ENCODE assay signal across 22 mouse cellular contexts in genomic region chr17:87849897-87850296, GRCm38 (mm10). TPM values are rescaled to one million over a fixed set of nuclear protein-coding genes. Genes with fewer than 3 reads are reported as not detected.
DNase-seq lines count a peak whose midpoint lies in the region; ATAC-seq and TF ChIP-seq lines count a peak whose summit lies in the region.
"Had no signal": no experiment of that assay in that cellular context is flagged by ENCODE, and none has a peak within 500 bp of the region (broad histone marks: within the 10 kb centered on the region; RNA-seq: fewer than 3 reads in every experiment).

No protein-coding gene starts in this region.

- H3K79me2 ChIP-seq in myocyte (ENCODE audit: control insufficient read depth, insufficient read depth): no peaks in the 10 kb centered on the region

- H3K36me3 ChIP-seq in midbrain, embryonic 14.5 days (ENCODE audit: control insufficient read depth, insufficient read depth, low read length): no peaks in the 10 kb centered on the region
- no peaks in the 10 kb centered on the region for H3K36me3 ChIP-seq in midbrain, embryonic 11.5 days (ENCODE audit: control insufficient read depth, insufficient read depth, low read length)
- no peaks in the 10 kb centered on the region for H3K36me3 ChIP-seq in myocyte (ENCODE audit: control insufficient read depth, insufficient read depth)
- H3K36me3 ChIP-seq: embryonic facial prominence, embryonic 15.5 days; forebrain, embryonic 10.5 days; hindbrain, embryonic 13.5 days; liver, embryonic 15.5 days; stomach, embryonic 15.5 days had no signal

- H3K27ac ChIP-seq in midbrain, embryonic 14.5 days (replicated peaks; ENCODE audit: low read depth, low read length): no peak overlapping the region
- no peak overlapping the region for H3K27ac ChIP-seq in midbrain, embryonic 11.5 days (ENCODE audit: low read depth, low read length)
- H3K27ac ChIP-seq: embryonic facial prominence, embryonic 15.5 days; forebrain, embryonic 10.5 days; hindbrain, embryonic 13.5 days; kidney, postnatal 0 days; liver, embryonic 15.5 days; stomach, embryonic 15.5 days had no signal

- H3K9me3 ChIP-seq in midbrain, embryonic 14.5 days (ENCODE audit: control insufficient read depth, low read length): no peaks in the 10 kb centered on the region
- no peaks in the 10 kb centered on the region for H3K9me3 ChIP-seq in midbrain, embryonic 11.5 days (ENCODE audit: control insufficient read depth, low read length)
- H3K9me3 ChIP-seq: embryonic facial prominence, embryonic 15.5 days; liver, embryonic 15.5 days; stomach, embryonic 15.5 days had no signal

- 53% methylated on average over 7 of the region's 7 CpGs for WGBS in midbrain, embryonic 14.5 days
- 91% methylated on average over 7 of the region's 7 CpGs for WGBS in midbrain, embryonic 11.5 days

- H3K4me2 ChIP-seq in midbrain, embryonic 14.5 days (ENCODE audit: low read length): no peak overlapping the region
- no peak overlapping the region for H3K4me2 ChIP-seq in midbrain, embryonic 11.5 days
- peak overlapping the region; percentile 74 for H3K4me2 ChIP-seq in myocyte (ENCODE audit: low read depth)
- H3K4me2 ChIP-seq: embryonic facial prominence, embryonic 15.5 days; hindbrain, embryonic 13.5 days; liver, embryonic 15.5 days; stomach, embryonic 15.5 days had no signal

- H3K9ac ChIP-seq in midbrain, embryonic 14.5 days (replicated peaks; ENCODE audit: low read length): no peak overlapping the region
- no peak overlapping the region for H3K9ac ChIP-seq in midbrain, embryonic 11.5 days (ENCODE audit: low read length)
- H3K9ac ChIP-seq: embryonic facial prominence, embryonic 15.5 days; hindbrain, embryonic 13.5 days; liver, embryonic 15.5 days; stomach, embryonic 15.5 days had no signal

- H3K4me1 ChIP-seq in midbrain, embryonic 14.5 days (ENCODE audit: control insufficient read depth, insufficient read depth, low read length): no peaks in the 10 kb centered on the region
- no peaks in the 10 kb centered on the region for H3K4me1 ChIP-seq in midbrain, embryonic 11.5 days (ENCODE audit: control insufficient read depth, insufficient read depth, low read length)
- H3K4me1 ChIP-seq: embryonic facial prominence, embryonic 15.5 days; liver, embryonic 15.5 days; stomach, embryonic 15.5 days had no signal

- H3ac ChIP-seq in myocyte (ENCODE audit: control insufficient read depth, insufficient read length): no peak overlapping the region

- ATAC-seq in midbrain, embryonic 14.5 days (ENCODE audit: low FRiP score, low TSS enrichment): no peak
- no peak for ATAC-seq in midbrain, embryonic 11.5 days (ENCODE audit: low FRiP score)
- ATAC-seq: intestine, postnatal 0 days; lung, postnatal 0 days had no signal

- TF ChIP-seq POLR2A in myocyte (IDR thresholded peaks at IDR 0.05; ENCODE audit: insufficient read length, low read depth): no peak

- no peak overlapping the region for H3K4me3 ChIP-seq in midbrain, embryonic 14.5 days (replicated peaks; ENCODE audit: low read depth, low read length)
- no peak overlapping the region for H3K4me3 ChIP-seq in midbrain, embryonic 11.5 days (ENCODE audit: low read depth, low read length)
- no peak overlapping the region for H3K4me3 ChIP-seq in myocyte
- H3K4me3 ChIP-seq: embryonic facial prominence, embryonic 15.5 days; forebrain, embryonic 10.5 days; hindbrain, embryonic 13.5 days; liver, embryonic 15.5 days; stomach, embryonic 15.5 days had no signal

- no peaks in the 10 kb centered on the region for H3K27me3 ChIP-seq in midbrain, embryonic 14.5 days (ENCODE audit: control insufficient read depth, insufficient read depth, low read length)
- H3K27me3 ChIP-seq in midbrain, embryonic 11.5 days (ENCODE audit: control insufficient read depth, insufficient read depth, low read length): no peaks in the 10 kb centered on the region
- no peaks in the 10 kb centered on the region for H3K27me3 ChIP-seq in myocyte (ENCODE audit: control insufficient read depth, insufficient read depth, insufficient read length)
- H3K27me3 ChIP-seq: embryonic facial prominence, embryonic 15.5 days; hindbrain, embryonic 13.5 days; liver, embryonic 15.5 days; stomach, embryonic 15.5 days had no signal

- DNase-seq in cerebellum, postnatal 10 days: peak; percentile 52 to 60
- no peak for DNase-seq in cerebellum, adult 9-10 months
- peak; percentile 56 for DNase-seq in midbrain, embryonic 14.5 days
- no peak for DNase-seq in midbrain, embryonic 11.5 days (ENCODE audit: low spot score, missing footprints)
- DNase-seq in MN1 (ENCODE audit: low spot score): peak; percentile 9
- DNase-seq in layer of hippocampus, adult 18-20 months (ENCODE audit: low spot score in 2 of 2): no peak
- DNase-seq: cerebellum, adult 2 months; embryo, embryonic 11 days; gastrocnemius, postnatal 14 days; heart, postnatal 10 days; right cerebral cortex, postnatal 14 days had no signal

TF ChIP-seq in myocyte, 11 proteins besides CTCF, POLR2A, EP300 and RAD21:
- TF ChIP-seq TCF12 (IDR thresholded peaks at IDR 0.05; ENCODE audit: insufficient read depth, poor library complexity, severe bottlenecking) (no peak), TCF3 (IDR thresholded peaks at IDR 0.05; ENCODE audit: insufficient read length, low read depth) (no peak), MYOG (IDR thresholded peaks at IDR 0.05; ENCODE audit: control insufficient read depth in 1 of 3, insufficient read depth in 1 of 3, insufficient read length in 2 of 3, low read depth in 2 of 3) (peak in 2 of 3 experiments; percentile 11 to 25), USF1 (IDR thresholded peaks at IDR 0.05; ENCODE audit: low read depth) (no peak), CEBPB (IDR thresholded peaks at IDR 0.05; ENCODE audit: insufficient read depth, poor library complexity, severe bottlenecking) (no peak), POLR2AphosphoS2 (IDR thresholded peaks at IDR 0.05; ENCODE audit: insufficient read length, low read depth) (no peak), MAX (IDR thresholded peaks at IDR 0.05; ENCODE audit: low read depth) (no peak), E2F4 (IDR thresholded peaks at IDR 0.05; ENCODE audit: insufficient read depth) (no peak), REST (IDR thresholded peaks at IDR 0.05; ENCODE audit: insufficient read depth, insufficient read length) (no peak), MYOD1 (IDR thresholded peaks at IDR 0.05; ENCODE audit: control insufficient read depth in 1 of 3, insufficient read length in 2 of 3, low read depth in 2 of 3) (peak in 1 of 3 experiments; percentile 77), SRF (IDR thresholded peaks at IDR 0.05; ENCODE audit: control insufficient read depth, insufficient read length, low read depth) (no peak)
TF ChIP-seq in myocyte: peak in this region for 2.

RNA-seq across cellular contexts. Expression of gene Kcnk12, which starts 52.1 kb away (rescaled TPM):
- 0.67 and 0.70 TPM in 2 replicates for polyA plus RNA-seq in midbrain, embryonic 14.5 days (2014; fragmentation: Nextera tagmentation; extraction: Ambion mirVana)
- polyA plus RNA-seq in midbrain, embryonic 11.5 days (2014; fragmentation: Nextera tagmentation; extraction: Ambion mirVana): 0.12 and 0.26 TPM in 2 replicates
- polyA plus RNA-seq in myocyte (2012; fragmentation: generic; extraction: Trizol): 0.35 TPM
- 10 to 100 TPM; 23.7 to 25.2 TPM for total RNA-seq in layer of hippocampus, adult 18-20 months (2021)
- total RNA-seq: gastrocnemius, postnatal 14 days; heart, adult 8-10 months; MEL had no signal
- polyA plus RNA-seq: intestine, postnatal 0 days had no signal

Comparison
In these comparisons a context has a peak if more than half of its experiments do, and no peak if none do; other contexts are left out.
1. DNase-seq: peak in cerebellum, postnatal 10 days (2 of 2), midbrain, embryonic 14.5 days (single experiment) and MN1 (single experiment); none in cerebellum, adult 9-10 months (single experiment), midbrain, embryonic 11.5 days (single experiment) and layer of hippocampus, adult 18-20 months (0 of 2).